Mouse (Mus musculus) megakaryocyte-erythroid progenitor cell, adult 5-6 weeks (primary cell): ENCODE results near the gene Decr2. TPM values are rescaled to one million over a fixed set of nuclear protein-coding genes. Genes with fewer than 3 reads are reported as not detected.
"Not testable (repeated sequence)": the region's sequence is repeated elsewhere in the genome, so short reads cannot be mapped to it uniquely, and the experiment has no call there.

Source experiments
- ATAC-seq: replicated peaks from 2 replicates; pipeline ENCODE4 v1.8.0; 2016; ENCODE audit warnings: mild to moderate bottlenecking, inconsistent platforms; ENCODE audit not compliant: severe bottlenecking, poor library complexity, low FRiP score, low TSS enrichment
- total RNA-seq, 2 experiments: library from RNA; stranded (forward) in 1 of 2; stranded (reverse) in 1 of 2; fragments of 200-1000, 215-1000 nt in 1 of 2; fragments of >200 nt in 1 of 2; fragmentation: Nextera tagmentation in 1 of 2; gene quantifications; 2 replicates each; pipeline ENCODE4 v1.2.3; 2014 to 2017

Decr2 gene
- total RNA-seq, 2 experiments from 2014 or later: 5.6 to 7.7 TPM

GRCm38 (mm10) chr17:26068831-26069739, 21.1 kb downstream of the Decr2 start, which contains the start of gene Rab11fip3:
Gene Rab11fip3 (minus strand): TSS chr17:26069555.
- peak; percentile 78 for ATAC-seq

- no peak for ATAC-seq
Observed at GRCm38 (mm10) chr17:26068024-26068830, 21.9 kb downstream of the Decr2 start.

DNA sequence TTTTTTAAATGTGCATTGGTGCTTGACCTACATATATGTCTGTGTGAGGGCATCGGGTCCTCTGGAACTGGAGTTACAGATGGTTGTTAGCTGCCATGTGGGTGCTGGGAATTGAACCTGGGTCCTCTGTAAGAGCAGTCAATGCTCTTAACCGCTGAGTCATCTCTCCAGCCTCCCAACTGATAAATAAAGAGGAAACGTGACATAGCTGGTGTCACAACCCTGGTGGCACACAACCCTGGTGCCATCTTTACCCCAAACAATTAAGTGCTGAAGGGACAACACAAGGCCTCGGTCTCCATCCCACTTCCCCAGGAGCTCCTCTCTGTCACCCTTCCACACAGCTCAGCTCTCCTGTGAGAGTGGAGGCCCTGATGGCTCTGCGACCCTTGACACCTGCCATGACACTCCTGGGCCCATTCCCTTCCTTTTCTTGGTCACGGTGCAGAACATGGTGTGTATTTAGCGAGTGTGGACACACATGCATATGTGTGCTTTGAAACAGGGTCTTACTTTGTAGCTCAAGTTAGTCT, 23.6 kb downstream of the Decr2 start:
- no peak for ATAC-seq

GRCm38 (mm10) chr17:26064916-26065315, 25.2 kb downstream of the Decr2 start:
- no peak for ATAC-seq

GRCm38 (mm10) chr17:26057787-26058567, 32.2 kb downstream of the Decr2 start:
- ATAC-seq: no peak

DNA sequence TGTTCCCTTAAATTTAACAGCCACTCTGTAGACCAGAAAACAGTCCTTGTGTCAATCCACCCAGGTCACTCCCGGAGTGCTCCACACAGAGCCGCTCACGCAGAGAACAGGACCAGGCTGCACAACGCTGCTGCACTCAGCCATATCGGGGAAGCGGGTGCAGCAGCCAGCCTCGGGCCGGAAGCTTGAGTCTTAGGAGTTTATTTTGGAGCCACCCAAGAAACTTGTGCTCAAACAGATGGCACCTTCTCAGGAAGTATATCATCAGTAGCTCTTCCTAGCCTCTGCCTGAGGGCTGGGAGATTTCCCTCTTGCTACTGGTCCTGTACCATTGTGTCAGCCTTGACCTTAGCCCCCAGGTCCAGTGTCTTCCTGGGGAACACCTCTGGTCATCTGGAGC, 32.9 kb downstream of the Decr2 start:
- no peak for ATAC-seq

DNA sequence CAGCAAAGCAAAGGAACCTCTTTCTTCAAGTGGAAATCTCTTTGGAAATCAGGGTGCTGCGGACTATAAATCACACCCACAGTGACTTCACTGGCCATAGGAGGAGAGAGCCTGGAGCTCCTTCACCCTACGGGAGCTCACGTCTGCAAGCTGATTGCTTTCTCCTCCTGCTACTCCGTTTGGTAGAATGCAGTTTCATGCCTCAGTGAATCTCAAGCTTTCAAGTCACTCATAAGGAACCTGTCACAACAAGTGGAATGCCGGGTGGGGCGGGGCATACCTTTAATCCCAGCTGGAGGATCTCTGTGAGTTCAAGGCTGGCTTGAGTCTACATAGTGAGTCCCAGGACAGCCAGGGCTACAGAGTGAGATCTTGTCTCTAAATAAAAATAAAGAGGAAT, 35.0 kb downstream of the Decr2 start:
- no peak for ATAC-seq

DNA sequence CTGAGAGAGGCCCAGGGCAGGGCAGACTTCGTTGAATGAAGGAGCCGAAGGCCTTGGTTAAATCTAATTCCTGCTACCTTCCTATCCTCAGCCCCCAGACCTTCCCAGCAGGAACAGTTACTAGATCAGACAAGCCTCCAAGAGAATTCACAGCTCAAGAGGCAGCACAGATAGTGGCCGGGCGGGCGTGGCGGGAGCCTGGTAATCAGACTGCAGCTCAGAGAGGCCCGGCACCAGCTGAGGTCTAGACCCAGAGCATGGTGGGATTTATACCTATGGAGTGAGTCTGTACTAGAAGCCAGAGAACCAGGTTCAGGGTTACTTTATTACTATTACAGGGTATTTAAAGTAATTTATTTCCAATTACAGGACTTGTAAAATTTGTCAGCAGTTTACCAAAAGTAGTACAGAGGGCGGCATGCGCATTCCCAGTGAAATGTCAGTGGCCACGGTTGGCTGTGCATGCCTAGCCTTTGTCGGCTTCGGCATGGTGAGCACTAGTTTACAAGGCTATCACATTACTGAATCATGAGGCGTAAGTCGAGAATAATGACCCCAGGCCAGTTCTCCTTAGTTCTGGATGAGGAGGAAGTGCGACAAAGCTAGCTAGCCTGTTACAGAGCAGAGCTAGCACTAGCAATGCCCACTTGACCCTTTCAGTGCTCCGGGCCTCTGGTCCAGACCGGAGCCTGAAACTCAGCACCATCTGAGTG, 35.8 kb downstream of the Decr2 start:
- ATAC-seq: peak; percentile 69; the same call in 1 of the 2 replicates

DNA sequence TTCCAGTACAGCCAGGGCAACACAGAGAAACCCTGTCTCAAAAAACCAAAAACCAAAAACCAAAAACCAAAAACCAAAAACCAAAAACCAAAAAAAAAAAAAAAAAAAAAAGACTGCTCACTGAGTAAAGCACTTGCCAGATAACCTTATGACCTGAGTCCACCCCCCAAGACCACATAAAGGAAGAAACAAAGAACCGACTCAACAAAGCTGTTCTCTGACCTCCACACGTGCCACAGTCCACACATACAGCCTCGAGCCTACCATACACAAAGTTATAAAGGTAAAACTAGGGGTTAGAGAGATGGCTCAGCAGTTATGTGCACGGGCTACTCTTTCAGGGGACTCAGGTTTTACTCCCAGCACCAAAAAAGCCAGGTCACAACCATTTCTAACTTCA, 37.4 kb downstream of the Decr2 start:
- no peak for ATAC-seq

- ATAC-seq: no peak
Observed at GRCm38 (mm10) chr17:26052074-26052473, 38.1 kb downstream of the Decr2 start.

- ATAC-seq: no peak
Observed at GRCm38 (mm10) chr17:26048118-26048517, 42.0 kb downstream of the Decr2 start.

- no peak for ATAC-seq
Observed at GRCm38 (mm10) chr17:26046253-26046997, 43.7 kb downstream of the Decr2 start.

DNA sequence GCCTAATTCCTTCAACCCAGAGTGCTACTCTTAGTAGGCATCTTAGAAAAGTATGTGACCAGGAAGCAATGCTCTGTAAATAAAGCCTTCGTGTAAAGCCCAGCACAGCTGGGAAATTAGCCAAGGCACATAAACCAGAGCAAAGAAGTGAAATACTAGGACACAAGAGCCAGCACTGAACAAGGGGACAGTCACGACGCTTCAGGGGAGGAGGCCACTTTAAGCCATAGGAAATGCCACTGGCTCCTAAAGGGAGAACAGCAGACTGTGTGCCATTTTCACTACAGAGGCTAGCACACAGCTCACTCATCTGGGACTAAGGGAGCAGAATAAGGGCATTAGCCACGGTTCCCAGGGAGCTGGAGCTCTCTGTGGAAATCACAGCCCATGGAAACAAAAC, 44.9 kb downstream of the Decr2 start:
- no peak for ATAC-seq

DNA sequence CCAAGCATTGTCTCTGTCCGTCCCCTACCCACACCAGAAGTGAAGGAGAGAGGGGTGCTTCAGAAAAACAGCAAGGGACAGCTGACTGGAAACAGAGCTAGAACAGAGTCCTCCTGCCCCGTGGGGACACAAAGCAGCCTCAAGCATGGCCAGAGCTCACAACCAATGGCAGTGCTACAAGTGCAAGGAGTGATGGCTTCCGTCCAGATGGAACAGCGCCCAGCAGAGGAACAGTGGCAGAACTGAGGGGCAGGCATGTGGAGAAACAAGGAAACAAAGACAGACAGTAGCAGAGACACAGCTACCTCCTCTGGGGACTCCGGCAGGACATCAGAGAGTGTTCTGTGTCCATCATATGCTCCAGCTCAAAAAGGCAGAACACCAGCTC, 46.9 kb downstream of the Decr2 start:
- no peak for ATAC-seq

DNA sequence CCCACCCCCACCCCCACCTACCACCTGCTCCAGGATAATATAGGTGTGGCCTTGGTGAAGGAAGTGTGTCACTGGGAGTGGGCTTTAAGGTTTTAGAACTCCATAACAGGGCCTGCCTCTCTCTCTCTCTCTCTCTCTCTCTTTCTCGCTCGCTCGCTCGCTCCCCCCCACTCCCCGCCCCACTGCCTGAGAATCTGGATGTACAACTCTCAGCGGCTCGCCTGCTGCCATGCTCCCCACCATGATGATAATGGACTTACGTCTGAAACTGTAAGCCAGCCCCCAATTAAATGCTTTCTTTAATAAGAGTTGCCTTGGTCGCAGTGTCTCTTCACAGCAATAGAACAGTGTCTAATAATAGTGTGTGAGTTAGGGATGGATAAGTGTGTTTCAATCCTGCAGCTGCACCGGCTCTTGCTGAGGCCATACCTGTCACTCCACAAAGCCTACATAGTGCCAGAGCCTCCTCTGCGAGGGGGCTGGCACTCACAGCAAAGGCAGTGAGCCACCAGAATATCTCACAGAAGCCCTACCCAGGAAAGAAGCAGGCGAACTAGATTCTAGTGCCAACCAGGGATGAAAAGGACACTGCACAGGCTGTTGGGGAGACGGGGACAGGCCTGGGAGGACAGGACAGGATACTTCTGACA, 47.4 kb downstream of the Decr2 start:
- ATAC-seq: no peak

- ATAC-seq: peak; percentile 81
Observed at GRCm38 (mm10) chr17:26041111-26041802, 48.9 kb downstream of the Decr2 start.

- not testable (repeated sequence) for ATAC-seq
Observed at GRCm38 (mm10) chr17:26040711-26041110, 49.4 kb downstream of the Decr2 start.
